Mouse (Mus musculus): ENCODE measurements around the gene Hcfc1r1.
A peak's percentile ranks its signal among the peaks of the same experiment; 100 is the strongest.

The Hcfc1r1 gene

DNA sequence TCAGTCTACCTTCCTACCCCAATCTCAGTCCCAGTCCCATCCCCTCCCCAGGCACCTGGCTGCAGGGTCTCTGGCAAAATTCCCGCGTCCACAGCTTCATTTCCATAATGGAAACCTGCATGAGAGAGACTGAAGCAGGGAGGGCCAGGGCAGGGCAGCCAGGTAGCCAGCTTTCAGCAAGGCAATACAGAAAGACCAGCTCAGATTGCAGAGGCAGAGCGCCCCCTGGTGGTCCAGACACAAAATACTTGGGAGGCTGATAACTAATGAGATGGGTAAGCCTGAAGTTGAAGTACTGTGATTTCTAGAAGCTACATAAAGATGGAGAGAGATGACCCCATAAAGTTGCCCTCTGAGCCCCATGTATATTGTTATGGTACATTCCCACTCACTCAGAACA lies 32.8 kb downstream of the Hcfc1r1 start:
- DNase-seq (ENCODE audit: inconsistent age in 2 of 2, low spot score in 1 of 2) = peak; percentile 75 to 87

DNA sequence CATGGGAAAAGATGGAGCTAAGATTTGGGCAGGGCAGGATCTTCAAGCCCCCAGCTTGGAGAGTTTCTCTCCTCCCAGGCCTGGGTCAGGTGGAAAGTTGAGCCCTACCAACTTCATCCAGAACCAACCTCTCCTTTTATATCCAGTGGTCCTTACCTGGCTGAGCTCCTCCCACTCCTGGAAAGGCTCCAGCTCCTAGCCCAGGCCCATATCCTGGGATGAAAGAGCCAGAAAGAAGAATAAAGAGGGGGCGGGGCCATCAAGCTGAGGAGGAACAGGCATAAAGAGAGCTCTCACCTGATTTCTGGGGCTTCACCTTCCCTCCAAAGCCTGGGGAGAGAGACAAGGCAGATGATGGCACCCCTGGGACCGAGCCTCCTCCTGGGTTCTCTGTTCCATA lies 43.6 kb downstream of the Hcfc1r1 start:
- no peak for DNase-seq (ENCODE audit: inconsistent age in 2 of 2, low spot score in 1 of 2)

- DNase-seq (ENCODE audit: inconsistent age in 2 of 2, low spot score in 1 of 2) = no peak
Measured at GRCm38 (mm10) chr17:23719455-23719854, 46.1 kb downstream of the Hcfc1r1 start.

DNA sequence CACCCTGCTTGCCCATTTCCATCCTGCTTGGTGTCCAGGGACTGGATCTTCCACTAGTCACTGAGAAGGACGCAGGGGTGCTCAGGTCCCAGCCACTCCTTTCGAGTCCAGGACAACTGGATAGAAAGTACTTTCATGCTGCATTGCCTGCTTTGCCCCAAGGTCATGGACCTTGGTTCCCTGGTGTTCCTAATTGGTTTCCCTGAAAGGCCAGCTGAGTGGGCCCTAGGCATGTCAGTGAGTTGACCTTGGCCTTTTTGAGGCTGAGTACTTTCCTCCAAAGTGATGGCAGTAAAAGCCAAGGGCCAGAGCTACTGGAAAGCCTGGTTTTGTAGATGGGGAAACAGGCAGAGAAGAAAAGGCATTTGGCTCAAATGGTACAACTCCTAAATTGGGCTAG lies 48.5 kb downstream of the Hcfc1r1 start:
- DNase-seq (ENCODE audit: inconsistent age in 2 of 2, low spot score in 1 of 2) = peak; percentile 84 to 88

GRCm38 (mm10) chr17:23722376-23723125 lies 49.2 kb downstream of the Hcfc1r1 start, which contains the start of gene 1520401A03Rik:
TSS of gene 1520401A03Rik (minus strand) at chr17:23722783.
- peak; percentile 61 to 83 for DNase-seq (ENCODE audit: inconsistent age in 2 of 2, low spot score in 1 of 2)

Measured in adrenal gland, adult (tissue).